Mouse (Mus musculus): ENCODE measurements at regions not wholly inside any gene's neighbourhood (a gene's known extent, or its start where the extent isn't known, plus 50 kb on each side); places are given as distances from the start of the nearest gene placed in this dataset.

DNA sequence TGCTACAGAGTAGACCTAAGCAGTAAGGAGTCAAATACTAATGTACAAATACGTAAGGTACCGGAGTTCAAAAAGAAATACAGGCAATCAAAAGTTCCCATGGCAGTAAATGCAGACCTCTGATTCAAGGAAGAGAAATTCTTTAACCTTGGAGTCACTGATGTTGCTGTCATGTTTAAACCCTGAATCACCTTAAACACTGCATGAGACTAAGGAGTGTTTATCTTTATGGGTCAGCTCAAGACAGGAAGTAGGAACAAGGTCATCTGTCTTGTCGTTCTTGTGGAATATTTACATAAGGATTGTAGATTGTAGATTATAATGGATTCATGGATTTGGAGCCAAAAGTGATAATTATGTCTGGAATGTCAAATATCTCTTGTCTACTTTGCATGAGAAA, 1708.7 kb upstream of the Slc10a2 start:
- no peak for DNase-seq
- TF ChIP-seq CTCF (IDR thresholded peaks at IDR 0.05): no peak
- intact Hi-C loops (cut with DNase I): no loop called here
- Histone ChIP-seq H3K27ac (no peak overlapping the region), H3K4me3 (no peak overlapping the region)

GRCm38 (mm10) chr8:6807116-6807515, 1702.0 kb upstream of the Slc10a2 start:
- TF ChIP-seq CTCF (IDR thresholded peaks at IDR 0.05): no peak
- intact Hi-C loops (cut with DNase I): no loop called here
- no peak overlapping the region for H3K4me3 ChIP-seq
- no peak for DNase-seq
- no peak overlapping the region for H3K27ac ChIP-seq

GRCm38 (mm10) chr8:6803199-6803598, 1698.0 kb upstream of the Slc10a2 start:
- no peak overlapping the region for H3K27ac ChIP-seq
- no peak for DNase-seq
- intact Hi-C loops (cut with DNase I): no loop called here
- TF ChIP-seq CTCF (IDR thresholded peaks at IDR 0.05): no peak
- no peak overlapping the region for H3K4me3 ChIP-seq

DNA sequence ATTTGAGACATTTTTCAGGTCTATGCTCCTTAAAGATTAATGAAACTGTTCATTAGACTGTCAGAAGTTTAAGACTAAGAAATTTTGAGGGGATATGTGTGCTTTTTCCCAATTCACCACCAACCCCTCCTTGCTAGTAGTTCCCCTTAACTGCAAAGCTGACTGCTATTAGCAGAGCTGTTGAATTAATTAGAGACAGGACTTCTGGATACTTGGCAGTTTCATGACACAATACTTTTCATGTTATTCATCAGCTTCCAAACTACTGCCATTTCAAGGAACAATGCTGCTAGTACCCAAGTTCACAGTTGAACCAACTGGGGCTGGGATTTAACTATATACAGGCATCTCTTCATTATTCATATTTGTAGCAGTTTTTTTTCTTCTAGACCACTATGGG, 1695.9 kb upstream of the Slc10a2 start:
- intact Hi-C loops (cut with DNase I): no loop called here
- H3K27ac ChIP-seq: no peak overlapping the region
- no peak overlapping the region for H3K4me3 ChIP-seq
- no peak for TF ChIP-seq CTCF (IDR thresholded peaks at IDR 0.05)
- DNase-seq: no peak

GRCm38 (mm10) chr8:6789096-6789495, 1683.9 kb upstream of the Slc10a2 start:
- TF ChIP-seq CTCF (IDR thresholded peaks at IDR 0.05): no peak
- DNase-seq: no peak
- intact Hi-C loops (cut with DNase I): no loop called here

GRCm38 (mm10) chr8:6780983-6781382, 1675.8 kb upstream of the Slc10a2 start:
- no peak for TF ChIP-seq CTCF (IDR thresholded peaks at IDR 0.05)
- H3K27ac ChIP-seq: no peak overlapping the region
- intact Hi-C loops (cut with DNase I): no loop called here
- no peak overlapping the region for H3K4me3 ChIP-seq
- DNase-seq: no peak

More at GRCm38 (mm10) chr8:6789096-6789495, 1683.9 kb upstream of the Slc10a2 start:
- Histone ChIP-seq H3K4me3 (no peak overlapping the region), H3K27ac (no peak overlapping the region)

- Histone ChIP-seq H3K27ac (no peak overlapping the region), H3K4me3 (no peak overlapping the region)
- intact Hi-C loops (cut with DNase I): no loop called here
- no peak for DNase-seq
- no peak for TF ChIP-seq CTCF (IDR thresholded peaks at IDR 0.05)
Observed at GRCm38 (mm10) chr8:6775103-6775502, 1670.0 kb upstream of the Slc10a2 start.

DNA sequence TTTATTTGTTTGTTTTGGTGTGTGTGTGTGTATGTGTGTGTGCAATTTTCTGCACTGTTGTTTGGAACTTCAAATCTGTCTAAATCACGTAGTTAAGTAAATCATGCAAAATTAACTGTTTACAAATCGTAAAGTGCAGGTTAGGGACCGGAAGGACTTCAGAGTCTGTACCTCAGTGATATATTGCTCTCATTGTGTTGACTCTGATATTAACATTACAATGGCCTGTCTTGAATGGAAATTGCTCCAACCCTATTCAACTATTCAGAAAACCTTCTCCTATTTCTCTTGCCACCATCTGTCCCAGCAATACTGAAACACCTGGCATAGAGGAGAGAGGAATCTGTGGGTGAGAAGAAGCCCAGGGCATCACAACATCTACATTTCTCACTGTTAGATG, 1624.4 kb upstream of the Slc10a2 start:
- no peak for TF ChIP-seq CTCF (IDR thresholded peaks at IDR 0.05)
- intact Hi-C loops (cut with DNase I): no loop called here
- no peak overlapping the region for H3K4me3 ChIP-seq
- H3K27ac ChIP-seq: no peak overlapping the region
- DNase-seq: no peak

- intact Hi-C loops (cut with DNase I): no loop called here
- H3K27ac ChIP-seq: no peak overlapping the region
Observed at GRCm38 (mm10) chr8:6708886-6709449, 1603.8 kb upstream of the Slc10a2 start.

DNA sequence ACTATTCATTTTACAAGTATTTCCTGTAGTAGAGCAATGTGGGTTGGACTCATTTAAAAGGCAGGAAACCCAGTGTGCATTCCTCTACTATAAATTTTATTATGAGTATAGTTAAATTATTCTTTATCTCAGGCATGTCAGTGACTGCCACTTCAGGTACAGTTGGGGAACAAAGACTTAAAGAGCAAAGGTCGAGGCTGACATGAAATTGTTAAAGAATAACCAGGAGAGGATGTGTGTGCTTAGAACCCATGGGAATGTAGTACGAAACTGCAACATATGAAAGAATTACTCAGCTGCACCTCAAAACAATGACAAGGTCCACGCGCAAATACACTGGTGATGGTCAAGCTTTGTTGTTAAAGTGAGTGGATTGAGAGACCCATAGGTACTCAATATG, 1583.4 kb upstream of the Slc10a2 start:
- DNase-seq: no peak
- H3K27ac ChIP-seq: no peak overlapping the region
- intact Hi-C loops (cut with DNase I): no loop called here
- H3K4me3 ChIP-seq: no peak overlapping the region
- no peak for TF ChIP-seq CTCF (IDR thresholded peaks at IDR 0.05)

More at GRCm38 (mm10) chr8:6708886-6709449, 1603.8 kb upstream of the Slc10a2 start:
- TF ChIP-seq CTCF (IDR thresholded peaks at IDR 0.05): no peak
- no peak for DNase-seq
- no peak overlapping the region for H3K4me3 ChIP-seq

DNA sequence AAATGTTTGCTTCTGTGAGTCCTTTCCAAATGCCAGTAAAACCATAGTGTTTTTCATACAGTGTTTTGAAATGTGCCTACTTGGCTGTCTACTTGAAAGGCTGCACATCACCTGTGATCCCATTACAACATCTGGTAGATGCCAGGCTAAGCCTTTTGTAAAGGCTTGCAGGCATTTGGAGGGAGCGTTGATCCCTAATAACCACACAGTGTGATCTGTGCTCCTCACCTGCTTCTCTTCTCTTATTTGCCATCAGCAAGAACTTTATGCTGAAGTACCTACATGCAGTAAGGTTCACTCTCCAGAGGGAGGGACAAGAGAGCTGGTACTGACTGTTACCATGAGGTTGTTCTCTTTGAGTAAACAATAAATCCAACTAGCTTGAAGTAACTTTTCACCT, 1553.7 kb upstream of the Slc10a2 start:
- no peak for TF ChIP-seq CTCF (IDR thresholded peaks at IDR 0.05)

GRCm38 (mm10) chr8:6657451-6657990, 1552.4 kb upstream of the Slc10a2 start:
- no peak for DNase-seq
- TF ChIP-seq CTCF (IDR thresholded peaks at IDR 0.05): no peak
- Histone ChIP-seq H3K4me3 (no peak overlapping the region), H3K27ac (no peak overlapping the region)
- intact Hi-C loops (cut with DNase I): no loop called here

More for the DNA sequence above, 1553.7 kb upstream of the Slc10a2 start:
- H3K27ac ChIP-seq: no peak overlapping the region
- DNase-seq: no peak
- H3K4me3 ChIP-seq: no peak overlapping the region
- intact Hi-C loops (cut with DNase I): no loop called here

GRCm38 (mm10) chr8:6652180-6652579, 1547.0 kb upstream of the Slc10a2 start:
- no peak overlapping the region for H3K27ac ChIP-seq

GRCm38 (mm10) chr8:6648083-6648482, 1542.9 kb upstream of the Slc10a2 start:
- TF ChIP-seq CTCF (IDR thresholded peaks at IDR 0.05): no peak
- DNase-seq: no peak
- no peak overlapping the region for H3K4me3 ChIP-seq
- intact Hi-C loops (cut with DNase I): no loop called here
- H3K27ac ChIP-seq: no peak overlapping the region

More at GRCm38 (mm10) chr8:6652180-6652579, 1547.0 kb upstream of the Slc10a2 start:
- no peak overlapping the region for H3K4me3 ChIP-seq
- DNase-seq: no peak
- no peak for TF ChIP-seq CTCF (IDR thresholded peaks at IDR 0.05)
- intact Hi-C loops (cut with DNase I): no loop called here

Measured in gastrocnemius, adult 2 months (tissue).